Mouse (Mus musculus) cerebellum, adult 9-10 months (tissue): ENCODE measurements around the gene Tgm6.

Experiments
- DNase-seq: peaks from one replicate; pipeline ENCODE4 v3.0.0; 2022

The Tgm6 gene

DNA sequence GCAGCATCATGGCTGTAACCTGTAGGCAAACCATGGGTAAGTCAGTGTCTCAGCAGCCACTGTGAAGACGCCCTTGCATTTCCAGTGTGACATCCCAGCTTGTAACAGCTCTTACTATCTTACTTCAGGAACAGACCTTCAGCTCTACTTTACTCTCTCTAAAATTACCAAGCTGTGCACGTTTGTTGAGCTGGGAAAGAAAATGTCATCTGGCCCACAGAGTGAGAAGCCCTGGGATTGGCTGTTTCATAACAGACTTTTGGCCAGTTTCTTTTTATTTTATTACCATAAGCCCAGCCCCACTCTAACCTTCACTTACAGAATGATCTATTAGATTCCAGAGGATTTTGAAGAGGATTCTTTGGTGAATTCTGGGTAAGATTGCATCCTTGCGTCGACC is at the start of gene Tgm6:
Tgm6 (plus strand) TSS at position 301 of the 400 bp plus-strand sequence.
- no peak for DNase-seq

DNA sequence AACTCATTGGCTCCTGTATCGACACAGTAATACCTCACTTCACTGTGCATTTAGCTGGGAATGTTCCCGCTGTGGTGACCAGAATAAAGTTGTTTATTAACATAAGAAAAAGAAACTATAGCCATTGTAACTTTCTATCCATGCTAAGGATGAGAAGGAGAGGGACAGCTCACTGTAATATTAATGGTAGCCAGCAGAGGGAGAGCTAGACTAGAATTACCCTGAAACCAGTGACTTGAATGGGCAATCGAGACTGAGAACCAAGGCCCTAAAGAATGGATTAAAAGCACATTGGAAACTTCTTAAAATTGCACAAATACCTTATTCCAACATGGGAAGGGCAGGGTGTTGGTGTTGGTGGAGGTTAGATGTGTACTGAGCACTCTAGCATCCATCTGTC is 44.0 kb upstream of the Tgm6 start:
- peak; percentile 30 for DNase-seq

DNA sequence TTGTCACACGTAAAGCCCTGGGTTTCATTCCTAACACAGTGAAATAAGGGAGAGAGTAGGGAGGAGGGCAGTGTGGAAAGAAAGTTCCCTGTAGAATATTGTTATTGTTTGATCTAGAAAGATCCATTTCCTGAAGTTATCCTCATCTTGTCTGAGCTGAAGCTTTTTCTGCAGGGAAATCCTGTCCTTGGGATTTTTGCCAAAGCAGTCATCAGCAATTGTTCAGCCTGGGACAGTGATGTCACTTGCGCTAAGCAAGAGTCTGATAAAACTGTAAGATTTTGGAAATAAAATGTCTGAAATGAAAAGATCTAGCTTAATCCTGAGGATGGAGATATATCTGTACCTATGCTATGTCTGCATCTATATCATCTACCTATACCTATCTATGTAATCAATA is 41.8 kb upstream of the Tgm6 start:
- DNase-seq, result no peak

DNA sequence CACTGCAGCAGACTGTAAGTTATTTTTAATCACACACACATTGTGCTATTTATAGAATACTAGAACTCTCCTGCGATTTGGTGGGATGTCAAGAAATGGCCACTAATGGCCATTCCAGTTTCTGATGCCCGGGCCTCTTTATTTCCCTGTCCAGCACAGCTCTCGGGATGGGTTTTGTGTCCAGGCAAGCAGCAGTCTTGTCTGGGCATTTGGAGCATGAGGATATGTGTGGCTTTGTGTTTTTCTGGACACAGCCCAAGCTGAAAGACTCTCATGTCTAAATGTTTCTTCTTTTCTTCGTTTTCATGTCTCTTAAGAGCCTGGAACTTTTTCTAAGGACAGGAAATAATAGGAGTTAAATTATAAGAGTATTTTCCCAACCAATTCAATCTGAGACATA is 588 bp downstream of the Tgm6 start:
- no peak for DNase-seq

DNA sequence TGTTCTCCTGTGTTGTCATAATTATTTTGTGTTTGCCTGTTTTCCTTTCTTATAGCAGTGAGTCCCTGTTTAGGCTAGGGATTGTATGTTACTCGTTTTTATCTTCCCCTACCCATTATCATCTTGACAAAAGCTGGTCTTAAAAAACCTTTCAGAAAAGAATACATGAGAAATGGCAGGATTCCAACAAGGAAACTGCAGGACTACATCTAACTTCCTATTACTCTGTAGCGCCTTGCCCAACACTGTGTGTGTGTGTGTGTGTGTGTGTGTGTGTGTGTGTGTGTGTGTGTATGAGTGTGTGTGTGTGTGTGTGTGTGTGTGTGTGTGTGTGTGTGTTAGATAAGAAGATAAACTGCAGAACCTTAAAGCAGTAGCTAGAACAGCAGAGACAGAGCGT is 1.2 kb downstream of the Tgm6 start:
- DNase-seq, result no peak

DNA sequence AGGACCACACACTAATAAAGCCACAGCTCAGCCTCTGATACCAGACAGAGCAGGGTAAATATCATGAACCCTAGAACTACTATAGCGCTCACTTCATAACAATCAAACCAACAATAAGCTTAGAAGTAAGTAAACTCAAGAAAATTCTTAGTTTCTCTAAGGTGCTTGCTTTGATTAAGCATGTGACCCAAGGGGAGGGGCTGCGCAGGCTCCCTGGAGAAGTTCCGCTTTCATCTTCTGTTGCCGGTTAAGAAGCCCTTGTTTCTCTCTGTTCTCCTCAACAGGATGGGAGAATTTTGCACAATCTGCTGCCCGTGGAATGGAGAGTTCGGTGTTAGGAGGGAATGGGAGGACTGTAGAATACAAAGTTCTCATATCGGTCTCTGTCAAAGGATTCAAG is 6.4 kb downstream of the Tgm6 start:
- DNase-seq, result no peak

- DNase-seq, result no peak
Observed at GRCm38 (mm10) chr2:130125279-130126059, 13.3 kb downstream of the Tgm6 start.

GRCm38 (mm10) chr2:130126073-130126472 is 13.9 kb downstream of the Tgm6 start:
- DNase-seq, result no peak

GRCm38 (mm10) chr2:130129687-130130086 is 17.5 kb downstream of the Tgm6 start:
- DNase-seq, result no peak

GRCm38 (mm10) chr2:130143011-130143410 is 30.8 kb downstream of the Tgm6 start:
- no peak for DNase-seq

GRCm38 (mm10) chr2:130144703-130145324 is 32.6 kb downstream of the Tgm6 start:
- no peak for DNase-seq

DNA sequence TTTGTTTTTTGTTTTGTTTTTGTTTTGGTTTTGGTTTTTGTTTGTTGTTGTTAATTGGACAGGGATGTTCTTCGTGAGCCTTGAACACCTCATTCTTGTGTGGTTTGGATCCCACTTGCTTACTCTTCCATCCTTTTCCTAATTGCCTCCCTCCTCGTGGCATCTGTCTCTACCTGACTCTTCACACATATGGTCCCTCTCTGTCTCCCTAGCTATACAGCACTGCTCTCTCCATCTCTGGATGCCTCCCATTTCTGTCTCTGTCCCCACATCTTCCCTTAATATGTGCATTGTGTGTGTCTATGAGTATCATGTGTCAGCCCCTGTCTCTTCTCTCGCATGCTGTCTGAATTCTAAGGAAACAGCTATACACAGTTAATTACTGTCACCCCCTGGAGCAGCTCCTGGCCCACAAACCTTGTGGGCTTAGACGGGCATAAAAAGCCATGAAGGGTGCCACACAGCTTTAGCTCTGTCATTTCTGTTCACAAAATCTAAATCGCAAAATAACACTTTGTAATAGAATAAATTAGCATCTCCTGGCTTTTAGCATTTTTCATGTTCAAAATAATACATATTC is 34.0 kb downstream of the Tgm6 start:
- DNase-seq, result no peak

DNA sequence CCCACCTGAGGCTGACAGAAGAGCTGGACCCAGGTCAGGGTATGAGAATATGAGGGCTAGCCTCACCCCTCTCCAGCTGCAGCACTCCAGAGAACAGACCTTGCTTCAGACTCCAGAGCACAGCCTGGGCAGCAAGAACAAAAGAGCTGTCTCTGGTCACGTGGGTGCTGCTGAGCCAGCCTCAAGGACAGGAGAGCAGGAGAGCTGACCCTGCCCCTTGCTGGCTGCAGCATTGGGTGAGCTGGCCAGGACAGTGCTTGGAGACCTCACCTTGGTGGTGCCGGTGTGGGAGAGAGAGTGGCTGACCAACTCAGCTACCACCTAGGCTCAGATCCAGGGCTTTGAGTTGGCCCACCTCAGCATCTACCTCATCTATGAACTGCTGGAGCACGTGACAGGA is 43.0 kb downstream of the Tgm6 start:
- no peak for DNase-seq

DNA sequence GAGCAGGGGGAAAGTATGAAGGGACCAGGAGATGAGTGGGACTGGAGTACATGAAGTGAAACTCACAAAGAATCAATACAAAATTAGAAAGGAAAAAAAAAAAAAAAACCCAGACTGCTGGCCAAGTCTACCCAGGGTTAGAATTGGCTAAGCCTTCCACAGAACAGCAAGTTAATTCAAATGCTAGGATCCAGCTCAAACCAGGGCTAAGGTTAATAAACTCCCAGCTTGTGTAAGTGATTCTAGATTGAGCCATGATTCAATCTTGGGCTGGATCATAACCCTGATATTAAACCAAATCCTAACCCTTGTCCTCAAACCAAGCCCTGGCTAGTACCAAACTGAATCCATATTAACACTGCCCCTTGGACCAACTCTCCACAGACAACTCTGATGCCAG is 43.6 kb downstream of the Tgm6 start:
- no peak for DNase-seq

DNA sequence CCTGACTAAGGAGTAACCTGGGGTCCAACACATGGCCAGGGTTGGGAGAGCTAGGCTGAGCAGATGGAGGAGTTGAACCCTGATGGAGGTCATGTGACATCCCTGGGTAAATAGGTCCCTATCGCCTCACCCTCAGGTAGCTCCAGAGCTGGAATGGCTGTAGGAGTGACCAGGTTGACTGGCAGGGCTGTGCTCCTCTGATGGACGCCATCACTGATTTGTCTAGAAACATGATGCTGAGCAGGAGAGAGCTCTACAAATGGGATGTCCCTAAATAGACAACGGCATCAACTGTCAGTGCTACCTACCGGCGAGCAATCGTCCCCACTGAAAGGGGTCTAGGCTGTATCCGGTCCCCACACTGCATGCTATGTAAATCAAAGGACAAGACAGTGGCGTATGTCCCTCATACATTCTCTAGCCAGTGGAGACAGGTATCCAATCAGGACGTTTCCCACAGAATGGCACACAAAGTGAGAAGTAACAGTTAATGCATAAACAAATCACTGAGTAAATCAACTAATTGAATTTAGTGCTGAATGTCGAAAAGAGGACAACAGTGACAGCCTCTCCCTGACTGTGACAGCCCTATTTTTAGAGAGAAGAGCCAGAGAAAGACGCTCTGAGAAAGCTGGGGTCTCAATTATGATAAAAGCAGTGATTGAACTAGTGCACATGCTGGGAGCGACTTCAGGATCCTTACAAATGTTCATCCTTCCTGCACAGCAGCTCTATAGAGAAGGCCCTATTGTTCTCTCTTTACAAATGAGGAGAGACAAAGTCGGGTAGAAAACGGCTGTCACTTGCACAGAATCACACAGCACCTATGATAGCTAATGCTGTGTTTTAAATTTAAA is 45.2 kb downstream of the Tgm6 start:
- no peak for DNase-seq

- DNase-seq, result no peak
Observed at GRCm38 (mm10) chr2:130158088-130158437, 45.8 kb downstream of the Tgm6 start.

- DNase-seq, result no peak
Observed at GRCm38 (mm10) chr2:130162701-130163100, 50.5 kb downstream of the Tgm6 start.

- DNase-seq, result peak; percentile 63
Observed at GRCm38 (mm10) chr2:130166311-130167214, 54.3 kb downstream of the Tgm6 start.

DNA sequence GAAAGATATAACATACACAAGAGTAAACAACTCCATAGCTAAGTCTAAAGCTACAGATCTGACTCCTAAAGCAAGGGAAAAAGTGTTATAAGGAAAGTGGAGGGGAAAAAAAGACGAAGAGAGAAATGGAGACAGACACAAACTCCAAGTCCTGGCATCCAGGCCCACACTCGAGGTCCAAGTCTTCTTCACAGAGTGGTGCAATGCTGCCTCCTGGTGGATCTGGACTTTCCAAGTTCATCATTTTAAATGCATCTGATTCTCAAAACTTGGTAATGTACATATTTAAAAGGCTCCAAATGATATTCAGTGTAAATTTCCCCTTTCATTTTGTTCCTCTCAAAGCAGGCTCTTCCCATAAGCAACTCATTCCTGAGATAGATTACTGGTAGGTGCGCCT is 55.6 kb downstream of the Tgm6 start:
- DNase-seq, result peak; percentile 32

DNA sequence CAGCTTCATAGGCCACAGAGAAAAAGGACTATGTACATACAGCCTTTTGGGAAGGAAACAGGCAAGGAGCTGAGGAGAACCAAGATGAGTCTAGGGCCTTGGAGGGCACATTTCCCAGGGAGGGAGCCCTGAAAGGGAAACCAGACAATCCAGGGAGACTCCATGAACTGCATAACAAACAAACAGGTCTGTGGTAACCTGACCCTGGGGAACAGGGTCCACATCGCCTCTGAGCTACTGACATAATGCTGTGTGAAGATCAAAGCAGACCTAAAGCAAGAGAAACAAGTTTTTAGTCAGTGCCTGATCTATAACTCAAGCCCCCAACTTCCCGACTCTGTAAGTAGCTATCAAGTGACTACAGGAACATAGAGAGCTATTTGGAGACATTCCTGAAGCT is 59.5 kb downstream of the Tgm6 start:
- DNase-seq, result no peak

GRCm38 (mm10) chr2:130176820-130177219 is 64.6 kb downstream of the Tgm6 start:
- no peak for DNase-seq

- no peak for DNase-seq
Observed at GRCm38 (mm10) chr2:130178381-130178705, 66.1 kb downstream of the Tgm6 start.
